In the genomic region with DNA sequence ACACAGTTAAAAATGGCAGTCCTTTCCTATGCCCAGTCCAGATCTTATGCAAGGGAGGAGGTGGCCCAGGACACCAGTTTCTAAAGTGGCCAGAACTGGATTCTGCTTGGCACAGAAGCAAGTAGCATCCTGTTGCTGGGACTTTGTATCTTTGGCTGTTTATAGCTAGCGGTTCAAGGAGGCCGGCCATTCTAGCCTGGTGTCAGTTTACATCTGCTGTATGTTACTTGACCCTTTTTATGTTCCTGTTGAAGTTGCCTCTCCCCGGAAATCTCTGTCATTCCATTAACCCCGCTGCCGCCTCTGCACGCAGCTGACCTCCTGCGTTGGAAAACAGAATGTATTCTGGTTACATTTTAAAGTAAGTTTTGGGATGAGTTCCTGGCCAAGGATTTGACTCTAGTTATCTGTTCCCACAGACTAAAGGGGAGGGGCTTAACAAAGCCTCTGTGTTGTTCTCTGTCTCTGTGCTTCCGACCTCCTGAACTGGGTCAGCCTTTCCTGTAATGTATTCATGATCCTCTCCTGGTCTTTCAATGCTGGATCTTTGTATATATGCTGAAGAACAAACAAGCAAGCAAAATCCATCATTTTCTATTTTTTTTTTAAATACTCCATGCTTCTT, we compare ENCODE assay signal across 11 mouse cellular contexts.
DNase-seq lines count a peak whose midpoint lies in the region; ATAC-seq and TF ChIP-seq lines count a peak whose summit lies in the region.
"Had no signal": no experiment of that assay in that cellular context is flagged by ENCODE, and none has a peak within 500 bp of the region (broad histone marks: within the 10 kb centered on the region; RNA-seq: fewer than 3 reads in every experiment).

No protein-coding gene starts in this region.

- no peak for TF ChIP-seq CTCF in heart, postnatal 0 days (IDR thresholded peaks at IDR 0.05; ENCODE audit: low read depth)

- no peaks in the 10 kb centered on the region for H3K4me1 ChIP-seq in embryonic facial prominence, embryonic 11.5 days (ENCODE audit: control insufficient read depth, insufficient read depth, low read length)
- peaks cover 26% of the 10 kb centered on the region for H3K4me1 ChIP-seq in heart, postnatal 0 days (ENCODE audit: control insufficient read depth, insufficient read depth)
- H3K4me1 ChIP-seq in lung, embryonic 16.5 days (replicated peaks; ENCODE audit: control insufficient read depth, insufficient read depth, low read length), result peaks cover 5% of the 10 kb centered on the region; the same call in 1 of the 2 replicates

- H3K4me2 ChIP-seq in embryonic facial prominence, embryonic 11.5 days (ENCODE audit: low read depth, low read length), result 0 out of 2 replicates have a peak overlapping the region, but pooled peaks have one; percentile 16
- H3K4me2 ChIP-seq in heart, postnatal 0 days (ENCODE audit: low read depth, low read length), result peak overlapping the region; percentile 46
- H3K4me2 ChIP-seq in lung, embryonic 16.5 days (ENCODE audit: low read depth, low read length), result peak overlapping the region; percentile 29
- H3K4me2 ChIP-seq: liver, embryonic 11.5 days; neural tube, embryonic 13.5 days had no signal

- WGBS in embryonic facial prominence, embryonic 11.5 days, result 12% methylated on average over 8 of the region's 8 CpGs
- WGBS in heart, postnatal 0 days, result 5% methylated on average over 8 of the region's 8 CpGs
- WGBS in lung, embryonic 16.5 days, result 16% methylated on average over 8 of the region's 8 CpGs

- no peak overlapping the region for H3K27ac ChIP-seq in embryonic facial prominence, embryonic 11.5 days (replicated peaks; ENCODE audit: low read depth, low read length)
- peak overlapping the region; percentile 74 for H3K27ac ChIP-seq in heart, postnatal 0 days (ENCODE audit: low read depth)
- peak overlapping the region; percentile 67 for H3K27ac ChIP-seq in lung, embryonic 16.5 days (ENCODE audit: low read length)

- no peaks in the 10 kb centered on the region for H3K9me3 ChIP-seq in embryonic facial prominence, embryonic 11.5 days (replicated peaks; ENCODE audit: control insufficient read depth, low read length)
- no peaks in the 10 kb centered on the region for H3K9me3 ChIP-seq in heart, postnatal 0 days (replicated peaks; ENCODE audit: control insufficient read depth, low read length)
- H3K9me3 ChIP-seq in lung, embryonic 16.5 days (ENCODE audit: control insufficient read depth, low read length), result no peaks in the 10 kb centered on the region; the same call in 1 of the 2 replicates

- DNase-seq in gastrocnemius, adult 18-20 months (ENCODE audit: low spot score), result peak; percentile 87
- no peak for DNase-seq in gastrocnemius, postnatal 10 days
- peak; percentile 21 for DNase-seq in embryonic facial prominence, embryonic 11.5 days (ENCODE audit: low spot score)
- peak; percentile 64 for DNase-seq in heart, postnatal 0 days (ENCODE audit: low spot score)
- no peak for DNase-seq in layer of hippocampus, adult 18-20 months (ENCODE audit: low spot score in 2 of 2)
- no peak for DNase-seq in right cerebral cortex, postnatal 36 days (ENCODE audit: low spot score in 2 of 2)
- no peak for DNase-seq in layer of hippocampus, postnatal 25 days (ENCODE audit: extremely low spot score in 1 of 2, low spot score in 1 of 2)
- DNase-seq: adrenal gland, adult 2 months had no signal

- H3K27me3 ChIP-seq in embryonic facial prominence, embryonic 11.5 days (ENCODE audit: control insufficient read depth, insufficient read depth, low read length), result no peaks in the 10 kb centered on the region
- H3K27me3 ChIP-seq in heart, postnatal 0 days (ENCODE audit: control insufficient read depth, insufficient read depth, low read length), result no peaks in the 10 kb centered on the region
- H3K27me3 ChIP-seq in lung, embryonic 16.5 days (ENCODE audit: control insufficient read depth, insufficient read depth, low read depth, low read length), result no peaks in the 10 kb centered on the region
- H3K27me3 ChIP-seq: neural tube, embryonic 13.5 days had no signal

- H3K36me3 ChIP-seq in embryonic facial prominence, embryonic 11.5 days (replicated peaks; ENCODE audit: control insufficient read depth, insufficient read depth, low read depth, low read length), result no peaks in the 10 kb centered on the region
- H3K36me3 ChIP-seq in heart, postnatal 0 days (replicated peaks; ENCODE audit: control insufficient read depth, insufficient read depth, low read length), result no peaks in the 10 kb centered on the region; the same call in 1 of the 2 replicates
- H3K36me3 ChIP-seq in lung, embryonic 16.5 days (ENCODE audit: control insufficient read depth, insufficient read depth, low read length), result no peaks in the 10 kb centered on the region
- H3K36me3 ChIP-seq: neural tube, embryonic 13.5 days had no signal

- no peak for ATAC-seq in embryonic facial prominence, embryonic 11.5 days (replicated peaks; ENCODE audit: insufficient number of reproducible peaks, low FRiP score, low TSS enrichment, low read depth)
- ATAC-seq in heart, postnatal 0 days (ENCODE audit: insufficient read depth, low read depth), result peak; percentile 87
- peak; percentile 93 for ATAC-seq in lung, embryonic 16.5 days (ENCODE audit: low read depth)

- H3K4me3 ChIP-seq in embryonic facial prominence, embryonic 11.5 days (ENCODE audit: low read depth, low read length), result no peak overlapping the region
- H3K4me3 ChIP-seq in heart, postnatal 0 days (ENCODE audit: low read depth, low read length), result no peak overlapping the region
- peak overlapping the region; percentile 4; the same call in 1 of the 2 replicates for H3K4me3 ChIP-seq in lung, embryonic 16.5 days (ENCODE audit: low read length)
- H3K4me3 ChIP-seq: neural tube, embryonic 13.5 days had no signal

- no peak for TF ChIP-seq EP300 in heart, postnatal 0 days (IDR thresholded peaks at IDR 0.05; ENCODE audit: low read depth)

- H3K9ac ChIP-seq in embryonic facial prominence, embryonic 11.5 days (replicated peaks; ENCODE audit: low read length), result no peak overlapping the region
- H3K9ac ChIP-seq in heart, postnatal 0 days (replicated peaks; ENCODE audit: low read depth, low read length), result peak overlapping the region; percentile 6; the same call in 1 of the 2 replicates
- H3K9ac ChIP-seq in lung, embryonic 16.5 days (ENCODE audit: low read length), result no peak overlapping the region
- H3K9ac ChIP-seq: neural tube, embryonic 13.5 days had no signal

Comparison
In these comparisons a context has a peak if more than half of its experiments do, and no peak if none do; other contexts are left out.
1. DNase-seq: peak in gastrocnemius, adult 18-20 months (single experiment), embryonic facial prominence, embryonic 11.5 days (single experiment) and heart, postnatal 0 days (single experiment); none in gastrocnemius, postnatal 10 days (single experiment), layer of hippocampus, adult 18-20 months (0 of 2), right cerebral cortex, postnatal 36 days (0 of 2) and layer of hippocampus, postnatal 25 days (0 of 2).
2. Peak in every context shown above with its lines, with median percentiles within 50 percentile points of each other: H3K4me2 ChIP-seq.